Mouse (Mus musculus) erythroblast, embryonic 14.5 days (primary cell): Measurements from ENCODE around the gene Rab3c.

Source experiments
- GATA1 ChIP-seq: IDR thresholded peaks from 2 replicates; pipeline ENCODE4 v1.6.1; 2012; ENCODE audit warnings: low read length, inconsistent platforms, mixed read lengths
- TAL1 ChIP-seq: IDR thresholded peaks from 3 replicates; pipeline ENCODE4 v1.6.1; 2012; ENCODE audit warnings: low read length, inconsistent platforms, mixed read lengths

GRCm38 (mm10) chr13:110034885-110035284 lies 245.9 kb downstream of the Rab3c start:
- no peak for TF ChIP-seq GATA1
- TF ChIP-seq TAL1, result no peak
